Mouse (Mus musculus): Measurements from ENCODE around the gene Stxbp3. TPM values are rescaled to one million over a fixed set of nuclear protein-coding genes. Genes with fewer than 3 reads are reported as not detected.
"Not testable (repeated sequence)": the region's sequence is repeated elsewhere in the genome, so short reads cannot be mapped to it uniquely, and the experiment has no call there.

Gene Stxbp3
- total RNA-seq, 2 experiments from 2014 or later, result 24.7 to 28.4 TPM

GRCm38 (mm10) chr3:108857124-108857470, 16.8 kb upstream of the Stxbp3 start:
- no peak for DNase-seq (ENCODE audit: low spot score in 2 of 2)

- DNase-seq (ENCODE audit: low spot score in 2 of 2), result no peak
Measured at GRCm38 (mm10) chr3:108856386-108857123, 16.2 kb upstream of the Stxbp3 start.

- DNase-seq (ENCODE audit: low spot score in 2 of 2), result peak in 1 of 2 experiments; percentile 44
Measured at GRCm38 (mm10) chr3:108855864-108856263, 15.5 kb upstream of the Stxbp3 start.

- peak; percentile 88 to 96 for DNase-seq (ENCODE audit: low spot score in 2 of 2)
Measured at GRCm38 (mm10) chr3:108855371-108855770, 15.0 kb upstream of the Stxbp3 start.

- no peak for DNase-seq (ENCODE audit: low spot score in 2 of 2)
Measured at GRCm38 (mm10) chr3:108853266-108853665, 12.9 kb upstream of the Stxbp3 start.

- DNase-seq (ENCODE audit: low spot score in 2 of 2), result no peak
Measured at GRCm38 (mm10) chr3:108851996-108852697, 11.8 kb upstream of the Stxbp3 start.

- DNase-seq (ENCODE audit: low spot score in 2 of 2), result no peak
Measured at GRCm38 (mm10) chr3:108851554-108851953, 11.2 kb upstream of the Stxbp3 start.

GRCm38 (mm10) chr3:108851075-108851474, 10.7 kb upstream of the Stxbp3 start:
- DNase-seq (ENCODE audit: low spot score in 2 of 2), result no peak

- no peak for DNase-seq (ENCODE audit: low spot score in 2 of 2)
Measured at GRCm38 (mm10) chr3:108850506-108850905, 10.2 kb upstream of the Stxbp3 start.

GRCm38 (mm10) chr3:108846616-108847015, 6.3 kb upstream of the Stxbp3 start:
- no peak for DNase-seq (ENCODE audit: low spot score in 2 of 2)

- no peak for DNase-seq (ENCODE audit: low spot score in 2 of 2)
Measured at GRCm38 (mm10) chr3:108844521-108844920, 4.2 kb upstream of the Stxbp3 start.

- DNase-seq (ENCODE audit: low spot score in 2 of 2), result no peak
Measured at GRCm38 (mm10) chr3:108844026-108844425, 3.7 kb upstream of the Stxbp3 start.

- DNase-seq (ENCODE audit: low spot score in 2 of 2), result no peak
Measured at GRCm38 (mm10) chr3:108840716-108841054, 359 bp upstream of the Stxbp3 start.

GRCm38 (mm10) chr3:108839647-108839999, 703 bp downstream of the Stxbp3 start:
- no peak for DNase-seq (ENCODE audit: low spot score in 2 of 2)

- no peak for DNase-seq (ENCODE audit: low spot score in 2 of 2)
Measured at GRCm38 (mm10) chr3:108838980-108839379, 1.3 kb downstream of the Stxbp3 start.

GRCm38 (mm10) chr3:108836931-108837330, 3.4 kb downstream of the Stxbp3 start:
- DNase-seq (ENCODE audit: low spot score in 2 of 2), result no peak

- DNase-seq (ENCODE audit: low spot score in 2 of 2), result not testable (repeated sequence)
Measured at GRCm38 (mm10) chr3:108833717-108834116, 6.6 kb downstream of the Stxbp3 start.

- DNase-seq (ENCODE audit: low spot score in 2 of 2), result no peak
Measured at GRCm38 (mm10) chr3:108831750-108832149, 8.6 kb downstream of the Stxbp3 start.

- DNase-seq (ENCODE audit: low spot score in 2 of 2), result no peak
Measured at GRCm38 (mm10) chr3:108830493-108830892, 9.8 kb downstream of the Stxbp3 start.

GRCm38 (mm10) chr3:108815631-108816030, 24.7 kb downstream of the Stxbp3 start:
- DNase-seq (ENCODE audit: low spot score in 2 of 2), result peak; percentile 5 to 46

GRCm38 (mm10) chr3:108810747-108811263, 29.5 kb downstream of the Stxbp3 start:
- no peak for DNase-seq (ENCODE audit: low spot score in 2 of 2)

GRCm38 (mm10) chr3:108805622-108806021, 34.7 kb downstream of the Stxbp3 start:
- DNase-seq (ENCODE audit: low spot score in 2 of 2), result peak; percentile 14 to 57

GRCm38 (mm10) chr3:108798375-108798774, 42.0 kb downstream of the Stxbp3 start:
- DNase-seq (ENCODE audit: low spot score in 2 of 2), result no peak

Measured in layer of hippocampus, adult 18-20 months (tissue).